Mouse (Mus musculus) stomach, postnatal 0 days (tissue): ENCODE data around the gene Eif4g2. TPM values are rescaled to one million over a fixed set of nuclear protein-coding genes. Genes with fewer than 3 reads are reported as not detected.
A peak's percentile ranks its signal among the peaks of the same experiment; 100 is the strongest.

Experiments used
- ATAC-seq: fragments of 200-750 bp; cut with Nextera tagmentation; 2 replicates; pipeline ENCODE4 v1.8.0; 2017; ENCODE audit not compliant: low FRiP score, low TSS enrichment
- DNase-seq: peaks from one replicate; pipeline ENCODE4 v3.0.0-alpha.2; 2016; ENCODE audit warnings: low spot score
- H3K27ac ChIP-seq: fragments of 300-500 bp; sonication (generic); replicated peaks from 2 replicates; pipeline ENCODE4 v1.5.1; 2014; ENCODE audit warnings: mild to moderate bottlenecking, control low read depth
- H3K27me3 ChIP-seq: fragments of 300-500 bp; sonication (generic); 2 replicates; pipeline ENCODE4 v1.6.1; 2014; ENCODE audit warnings: low read length; ENCODE audit not compliant: control insufficient read depth, insufficient read depth
- H3K36me3 ChIP-seq: fragments of 300-500 bp; sonication (generic); 2 replicates; pipeline ENCODE4 v1.6.1; 2014; ENCODE audit warnings: low read length, mixed read lengths; ENCODE audit not compliant: control insufficient read depth, insufficient read depth
- H3K4me1 ChIP-seq: fragments of 300-500 bp; sonication (generic); replicated peaks from 2 replicates; pipeline ENCODE4 v1.6.1; 2014; ENCODE audit warnings: antibody characterized with exemption; ENCODE audit not compliant: control insufficient read depth, insufficient read depth
- H3K4me2 ChIP-seq: fragments of 300-500 bp; sonication (generic); replicated peaks from 2 replicates; pipeline ENCODE4 v1.6.1; 2014; ENCODE audit warnings: low read depth, mild to moderate bottlenecking, control low read depth, moderate library complexity
- H3K4me3 ChIP-seq: fragments of 300-500 bp; sonication (generic); 2 replicates; pipeline ENCODE4 v1.5.1; 2014; ENCODE audit warnings: low read depth, low read length, control low read depth
- H3K9ac ChIP-seq: fragments of 300-500 bp; sonication (generic); 2 replicates; pipeline ENCODE4 v1.6.1; 2014; ENCODE audit warnings: mild to moderate bottlenecking, low read length, control low read depth, mixed read lengths
- H3K9me3 ChIP-seq: fragments of 300-500 bp; sonication (generic); 2 replicates; pipeline ENCODE4 v1.6.1; 2016; ENCODE audit warnings: low read length; ENCODE audit not compliant: control insufficient read depth
- CTCF ChIP-seq: IDR thresholded peaks from 2 replicates; pipeline ENCODE4 v1.5.1; 2016; ENCODE audit warnings: antibody characterized with exemption, low read depth, mild to moderate bottlenecking, moderate library complexity
- EP300 ChIP-seq: optimal IDR thresholded peaks from 2 replicates; pipeline ENCODE3; 2016; ENCODE audit warnings: antibody characterized with exemption
- WGBS: fragments of 180-500 bp; shearing (Covaris S2); extraction: QIAGEN DNeasy Blood & Tissue Kit; methylation state at CpG from one replicate; pipeline ENCODE4 v1.1.7; 2014; 5-methylcytosine and 5-hydroxymethylcytosine counted together
- polyA plus RNA-seq: library from polyadenylated mRNA; unstranded; fragments of >200 nt; fragmentation: Nextera tagmentation; extraction: Ambion mirVana; gene quantifications from 2 replicates; pipeline ENCODE4 v1.2.1, GENCODE M21; 2015

The Eif4g2 gene
- polyA plus RNA-seq, 1 experiment from 2014 or later = 295 TPM

DNA sequence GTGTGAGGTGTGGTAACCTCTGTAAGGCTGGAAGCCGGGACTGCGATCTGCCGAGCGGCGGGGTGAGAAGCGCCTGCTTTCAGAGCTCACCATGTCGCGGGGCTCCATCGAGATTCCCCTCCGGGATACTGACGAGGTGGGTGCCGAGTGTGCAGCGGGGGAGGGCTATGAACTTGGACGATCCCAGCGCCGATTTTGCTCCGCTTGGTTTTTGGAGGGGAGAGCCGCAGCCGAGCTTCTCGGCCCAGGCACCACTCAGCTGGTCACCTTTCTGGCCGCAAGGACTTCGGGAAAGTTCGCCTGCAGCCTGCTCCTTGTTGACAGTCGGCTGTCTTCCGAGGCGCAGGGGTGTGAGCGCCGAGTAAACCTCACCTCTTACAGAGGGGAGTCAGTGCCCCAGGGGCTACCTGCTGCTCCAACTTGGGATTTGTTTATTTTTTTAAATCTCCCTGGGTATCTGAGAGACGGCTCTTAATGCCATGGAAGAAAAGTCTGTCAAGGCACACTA is 53.7 kb downstream of the Eif4g2 start:
- WGBS = 0% methylated on average over 25 of the region's 29 CpGs
- ATAC-seq = peak; percentile 56

DNA sequence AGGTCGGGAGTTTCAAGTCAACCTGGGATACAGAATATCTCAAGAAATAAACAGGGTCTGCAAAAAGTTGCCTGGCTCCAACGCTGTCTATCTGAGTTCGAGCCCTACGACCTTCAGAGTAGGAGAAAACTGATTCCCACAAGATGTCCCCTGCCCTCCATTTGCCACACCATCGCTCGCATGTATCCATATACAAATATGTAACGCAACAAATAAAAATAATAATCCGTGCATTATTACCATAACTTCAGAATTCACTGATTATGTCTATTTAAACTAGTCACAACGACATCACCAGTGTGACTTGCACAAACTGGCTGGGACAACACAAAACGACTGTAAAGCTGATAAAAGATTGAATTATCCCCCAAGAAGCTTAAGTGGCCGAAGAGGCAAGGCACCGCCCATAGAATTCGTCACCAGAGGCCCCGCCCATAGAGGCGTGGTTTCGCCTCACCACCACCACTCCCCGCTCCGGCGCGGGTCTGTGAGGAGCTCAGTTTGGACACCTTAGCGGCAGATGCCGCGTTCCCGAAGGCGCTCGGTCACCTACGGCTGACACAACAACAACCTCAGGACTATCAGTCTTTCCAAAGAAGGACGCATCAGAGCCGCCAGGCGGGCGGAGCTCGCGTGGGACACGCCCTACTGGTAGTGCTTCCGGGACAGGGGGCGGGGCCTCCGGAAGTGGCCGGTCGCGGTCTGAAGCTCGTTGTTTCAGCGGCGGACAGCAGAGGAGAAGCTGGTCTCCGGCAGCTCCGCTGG is 54.4 kb downstream of the Eif4g2 start, which contains the start of gene Ctr9:
Gene Ctr9 (plus strand): TSS at position 671 of the 765 bp plus-strand sequence.
- H3K27me3 ChIP-seq = no peaks in the 10 kb centered on the region
- peak; percentile 95 for ATAC-seq
- H3K4me2 ChIP-seq = peak within 1 kb of the TSS; percentile 80
- peak within 1 kb of the TSS; percentile 83 for H3K4me3 ChIP-seq
- TF ChIP-seq EP300 (peak; percentile 52), CTCF (peak; percentile 18; the same call in 1 of the 2 replicates)
- 5% methylated on average over 45 of the region's 45 CpGs for WGBS
- no peaks in the 10 kb centered on the region; the same call in 1 of the 2 replicates for H3K4me1 ChIP-seq
- no peaks in the 10 kb centered on the region for H3K9me3 ChIP-seq
- peak; percentile 94 for DNase-seq
- no peaks in the 10 kb centered on the region for H3K36me3 ChIP-seq
- peak within 1 kb of the TSS; percentile 94 for H3K27ac ChIP-seq
- H3K9ac ChIP-seq = peak within 1 kb of the TSS; percentile 84

More for the DNA sequence above, 53.7 kb downstream of the Eif4g2 start:
- DNase-seq = no peak
- Histone ChIP-seq H3K27me3 (no peaks in the 10 kb centered on the region), H3K4me3 (peak overlapping the region; percentile 83), H3K27ac (peak overlapping the region; percentile 94), H3K4me2 (peak overlapping the region; percentile 80), H3K36me3 (peaks cover 2% of the 10 kb centered on the region; the same call in 1 of the 2 replicates), H3K9me3 (no peaks in the 10 kb centered on the region), H3K4me1 (no peaks in the 10 kb centered on the region; the same call in 1 of the 2 replicates), H3K9ac (peak overlapping the region; percentile 84)
- TF ChIP-seq EP300 (no peak), CTCF (no peak)

DNA sequence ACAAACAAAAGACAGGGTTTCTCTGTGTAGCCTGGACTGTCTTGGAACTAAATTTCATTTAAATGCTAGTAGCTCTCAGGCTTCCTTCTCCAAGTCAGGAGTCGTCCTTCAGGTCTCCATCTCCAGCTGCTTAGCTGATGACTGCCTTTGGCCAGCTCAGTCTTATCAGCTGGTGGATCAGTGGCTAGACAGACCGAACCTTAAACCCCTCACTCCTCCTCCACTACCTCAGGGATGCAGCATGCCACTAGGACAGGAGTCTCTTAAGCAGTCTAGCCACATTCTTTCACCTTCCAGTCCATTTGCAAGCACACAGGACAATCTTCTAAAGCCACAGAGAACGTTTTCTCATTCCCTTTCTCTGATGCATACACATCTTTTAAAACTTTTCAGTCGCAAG is 57.9 kb downstream of the Eif4g2 start:
- no peak overlapping the region for H3K4me2 ChIP-seq
- H3K4me3 ChIP-seq = no peak overlapping the region
- no peak overlapping the region for H3K27ac ChIP-seq
- H3K36me3 ChIP-seq = no peaks in the 10 kb centered on the region
- TF ChIP-seq EP300 (no peak), CTCF (no peak)
- no peaks in the 10 kb centered on the region; the same call in 1 of the 2 replicates for H3K4me1 ChIP-seq
- DNase-seq = no peak
- H3K9me3 ChIP-seq = no peaks in the 10 kb centered on the region
- no peaks in the 10 kb centered on the region for H3K27me3 ChIP-seq
- no peak for ATAC-seq
- no peak overlapping the region for H3K9ac ChIP-seq
- 51% methylated on average over 4 of the region's 4 CpGs for WGBS

DNA sequence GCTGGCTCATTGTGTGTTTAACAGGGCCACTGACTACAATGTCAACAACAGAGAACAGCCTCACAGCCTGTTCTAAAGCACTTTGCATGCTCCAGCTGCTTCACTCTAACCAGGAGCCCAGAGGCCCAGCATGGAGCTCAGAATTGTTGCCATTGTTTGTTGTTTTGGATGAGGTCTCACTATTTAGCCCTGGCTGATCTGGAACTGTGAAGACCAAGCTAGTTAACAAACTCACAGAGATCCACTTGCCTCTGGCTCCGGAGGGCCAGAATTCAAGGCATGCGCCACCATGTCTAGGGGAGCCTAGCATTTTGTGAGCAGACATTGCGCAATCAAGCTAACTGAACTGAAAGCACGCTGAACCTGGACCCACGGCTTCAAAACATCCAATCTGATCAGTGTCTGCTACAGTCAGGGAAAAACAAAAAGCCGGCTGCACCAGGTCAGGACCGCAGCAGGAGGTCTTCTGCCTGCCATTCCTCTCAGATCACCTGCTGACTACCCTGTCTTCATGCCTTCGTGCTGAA is 58.7 kb downstream of the Eif4g2 start:
- TF ChIP-seq CTCF = no peak
- DNase-seq (peak; percentile 50), ATAC-seq (peak; percentile 71)
- WGBS = 29% methylated on average over 8 of the region's 8 CpGs
- no peak overlapping the region for H3K4me3 ChIP-seq
- peak overlapping the region; percentile 36 for H3K4me2 ChIP-seq
- no peaks in the 10 kb centered on the region; the same call in 1 of the 2 replicates for H3K4me1 ChIP-seq
- H3K27ac ChIP-seq = peak overlapping the region; percentile 76
- H3K9me3 ChIP-seq = no peaks in the 10 kb centered on the region
- H3K27me3 ChIP-seq = no peaks in the 10 kb centered on the region
- no peaks in the 10 kb centered on the region for H3K36me3 ChIP-seq
- no peak overlapping the region for H3K9ac ChIP-seq

DNA sequence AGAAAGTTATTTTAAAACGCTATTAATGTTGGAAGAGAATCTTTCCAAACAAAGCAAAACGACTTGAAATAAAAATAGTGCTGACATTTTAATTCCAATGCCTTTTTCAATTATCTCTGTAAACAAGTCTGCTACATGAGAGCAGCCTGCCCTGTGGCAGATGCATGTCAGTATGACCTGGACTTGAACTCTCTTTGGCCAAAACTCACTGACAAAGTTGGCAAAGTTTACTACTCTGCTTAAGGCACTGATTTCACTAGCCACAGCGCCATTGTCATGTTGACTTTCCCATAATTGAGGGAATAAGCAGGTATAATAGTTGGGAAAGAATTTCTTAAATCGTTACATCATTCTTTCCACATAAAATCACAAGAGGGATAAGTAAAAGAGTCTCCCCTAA is 62.0 kb downstream of the Eif4g2 start:
- H3K27ac ChIP-seq = no peak overlapping the region
- 50% methylated on average over 4 of the region's 4 CpGs for WGBS
- no peak overlapping the region for H3K9ac ChIP-seq
- H3K4me1 ChIP-seq = no peaks in the 10 kb centered on the region; the same call in 1 of the 2 replicates
- no peaks in the 10 kb centered on the region for H3K9me3 ChIP-seq
- no peaks in the 10 kb centered on the region for H3K36me3 ChIP-seq
- DNase-seq = no peak
- ATAC-seq = no peak
- H3K4me3 ChIP-seq = no peak overlapping the region
- TF ChIP-seq EP300 (no peak), CTCF (no peak)
- H3K4me2 ChIP-seq = no peak overlapping the region
- no peaks in the 10 kb centered on the region for H3K27me3 ChIP-seq

Other genes with a start within 250 kb of the Eif4g2 start
- 24.0 and 25.1 TPM in 2 replicates for gene Rnf141, start 238.6 kb downstream of the Eif4g2 start, polyA plus RNA-seq
- 9.2 and 11.5 TPM in 2 replicates for gene Lyve1, start 219.8 kb downstream of the Eif4g2 start, polyA plus RNA-seq
- 8.4 and 9.1 TPM in 2 replicates for gene Mrvi1, start 100.6 kb downstream of the Eif4g2 start, polyA plus RNA-seq
- gene Ctr9, start 54.1 kb downstream of the Eif4g2 start, polyA plus RNA-seq = 22.4 and 26.4 TPM in 2 replicates